Mouse (Mus musculus): ENCODE data around the gene C530025M09Rik.

C530025M09Rik gene

GRCm38 (mm10) chr2:149830536-149831458, at the start of gene C530025M09Rik:
Gene C530025M09Rik, minus strand, starts transcription at chr2:149831213.
- peak; percentile 78 for DNase-seq

- no peak for DNase-seq
Observed at GRCm38 (mm10) chr2:149877954-149878353, 46.9 kb upstream of the C530025M09Rik start.

- peak; percentile 69 for DNase-seq
Observed at GRCm38 (mm10) chr2:149873346-149873745, 42.3 kb upstream of the C530025M09Rik start.

- DNase-seq = no peak
Observed at GRCm38 (mm10) chr2:149872496-149872895, 41.5 kb upstream of the C530025M09Rik start.

GRCm38 (mm10) chr2:149870496-149870895, 39.5 kb upstream of the C530025M09Rik start:
- DNase-seq = no peak

GRCm38 (mm10) chr2:149865914-149866435, 35.0 kb upstream of the C530025M09Rik start:
- no peak for DNase-seq

GRCm38 (mm10) chr2:149861002-149861401, 30.0 kb upstream of the C530025M09Rik start:
- DNase-seq = no peak

GRCm38 (mm10) chr2:149848778-149849177, 17.8 kb upstream of the C530025M09Rik start:
- no peak for DNase-seq

GRCm38 (mm10) chr2:149844575-149844974, 13.6 kb upstream of the C530025M09Rik start:
- DNase-seq = no peak

- DNase-seq = peak; percentile 81
Observed at GRCm38 (mm10) chr2:149839666-149840065, 8.7 kb upstream of the C530025M09Rik start.

- DNase-seq = no peak
Observed at GRCm38 (mm10) chr2:149836471-149837135, 5.6 kb upstream of the C530025M09Rik start.

- no peak for DNase-seq
Observed at GRCm38 (mm10) chr2:149835091-149835490, 4.1 kb upstream of the C530025M09Rik start.

- no peak for DNase-seq
Observed at GRCm38 (mm10) chr2:149832301-149832700, 1.3 kb upstream of the C530025M09Rik start.

GRCm38 (mm10) chr2:149831459-149832245, 639 bp upstream of the C530025M09Rik start:
- peak; percentile 51 for DNase-seq

- peak; percentile 58 for DNase-seq
Observed at GRCm38 (mm10) chr2:149829955-149830535, 968 bp downstream of the C530025M09Rik start.

GRCm38 (mm10) chr2:149828911-149829310, 2.1 kb downstream of the C530025M09Rik start, which contains the start of gene Syndig1:
Gene Syndig1, plus strand, starts transcription at chr2:149829211.
- DNase-seq = no peak

- no peak for DNase-seq
Observed at GRCm38 (mm10) chr2:149820201-149820600, 10.8 kb downstream of the C530025M09Rik start.

GRCm38 (mm10) chr2:149819751-149820150, 11.3 kb downstream of the C530025M09Rik start:
- no peak for DNase-seq

- DNase-seq = no peak
Observed at GRCm38 (mm10) chr2:149818395-149818794, 12.6 kb downstream of the C530025M09Rik start.

GRCm38 (mm10) chr2:149812899-149813298, 18.1 kb downstream of the C530025M09Rik start:
- DNase-seq = no peak

- DNase-seq = no peak
Observed at GRCm38 (mm10) chr2:149805256-149805655, 25.8 kb downstream of the C530025M09Rik start.

- no peak for DNase-seq
Observed at GRCm38 (mm10) chr2:149804599-149805140, 26.3 kb downstream of the C530025M09Rik start.

All from cerebellum, adult 11-12 months (tissue).